Mouse (Mus musculus) splenic B cell, adult 2 months (primary cell): Measurements from ENCODE around the gene Brca1.
A peak's percentile ranks its signal among the peaks of the same experiment; 100 is the strongest.
"Not testable (repeated sequence)": the region's sequence is repeated elsewhere in the genome, so short reads cannot be mapped to it uniquely, and the experiment has no call there.

ENCODE experiments used
- DNase-seq: peaks from one replicate; pipeline ENCODE4 v3.0.0-alpha.2; 2011; ENCODE audit warnings: low read depth, low spot score
- H3K27me3 ChIP-seq: 2 replicates; pipeline ENCODE4 v1.6.1; 2012; ENCODE audit warnings: mild to moderate bottlenecking, low read length, moderate library complexity, mixed read lengths; ENCODE audit not compliant: control insufficient read depth, poor library complexity, insufficient read depth, severe bottlenecking
- H3K36me3 ChIP-seq: 2 replicates; pipeline ENCODE4 v1.6.1; 2012; ENCODE audit warnings: mild to moderate bottlenecking, low read length, moderate library complexity, mixed read lengths; ENCODE audit not compliant: control insufficient read depth, poor library complexity, insufficient read depth, severe bottlenecking

The Brca1 gene

DNA sequence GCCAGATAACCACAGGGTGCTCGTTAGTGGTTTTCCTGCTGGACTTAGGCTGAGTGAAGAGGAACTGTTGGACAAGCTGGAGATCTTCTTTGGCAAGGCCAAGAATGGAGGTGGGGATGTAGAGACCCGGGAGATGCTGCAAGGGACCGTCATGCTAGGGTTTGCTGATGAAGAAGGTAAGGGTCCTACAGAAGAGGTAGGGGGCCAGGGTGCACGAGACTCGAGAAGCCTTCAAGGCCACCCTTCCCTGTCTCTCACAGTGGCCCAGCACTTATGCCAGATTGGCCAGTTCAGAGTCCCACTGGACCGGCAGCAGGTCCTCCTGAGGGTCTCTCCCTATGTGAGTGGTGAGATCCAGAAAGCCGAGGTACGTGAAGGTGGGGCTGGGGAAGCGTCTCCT lies 94.1 kb downstream of the Brca1 start:
- no peaks in the 10 kb centered on the region for H3K27me3 ChIP-seq
- peaks cover 11% of the 10 kb centered on the region for H3K36me3 ChIP-seq
- no peak for DNase-seq

DNA sequence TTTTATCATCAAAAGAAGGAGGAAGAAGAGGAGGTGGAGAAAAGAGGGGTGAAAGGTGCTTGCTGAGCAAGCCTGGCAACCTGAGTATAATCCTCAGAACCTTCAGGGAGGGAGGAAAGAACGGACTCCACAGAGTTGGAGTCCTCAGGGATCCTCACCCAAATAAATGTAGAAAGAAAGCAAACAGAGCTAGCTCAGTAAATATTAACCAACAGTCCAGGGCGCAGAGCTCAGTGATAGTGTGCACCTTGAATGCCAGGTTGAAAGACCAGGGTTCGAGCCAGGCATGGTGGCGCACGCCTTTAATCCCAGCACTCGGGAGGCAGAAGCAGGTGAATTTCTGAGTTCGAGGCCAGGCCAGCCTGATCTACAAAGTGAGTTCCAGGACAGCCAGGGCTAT lies 96.1 kb downstream of the Brca1 start:
- no peak for DNase-seq
- Histone ChIP-seq H3K36me3 (peaks cover 10% of the 10 kb centered on the region), H3K27me3 (no peaks in the 10 kb centered on the region)

DNA sequence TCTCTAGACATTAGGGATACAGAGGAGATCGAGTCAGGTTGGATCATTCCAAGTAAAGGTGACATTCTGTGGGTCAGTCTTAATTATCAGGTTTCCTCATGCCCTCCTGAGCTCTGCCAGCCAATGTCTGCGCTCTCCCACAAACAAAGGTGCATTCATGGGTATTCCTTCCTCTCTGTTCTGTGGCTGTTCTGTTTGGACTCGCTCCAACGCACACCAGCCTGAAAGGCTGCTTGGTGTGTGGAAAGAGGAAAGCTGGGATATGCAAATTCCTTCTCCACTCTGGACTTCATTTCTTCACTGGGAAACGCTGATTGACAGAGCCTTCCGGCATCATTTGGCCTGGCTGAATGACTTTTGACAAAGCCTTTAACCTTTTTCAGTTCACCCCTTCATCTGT lies 97.1 kb downstream of the Brca1 start:
- DNase-seq, result no peak
- Histone ChIP-seq H3K36me3 (peaks cover 10% of the 10 kb centered on the region), H3K27me3 (no peaks in the 10 kb centered on the region)

DNA sequence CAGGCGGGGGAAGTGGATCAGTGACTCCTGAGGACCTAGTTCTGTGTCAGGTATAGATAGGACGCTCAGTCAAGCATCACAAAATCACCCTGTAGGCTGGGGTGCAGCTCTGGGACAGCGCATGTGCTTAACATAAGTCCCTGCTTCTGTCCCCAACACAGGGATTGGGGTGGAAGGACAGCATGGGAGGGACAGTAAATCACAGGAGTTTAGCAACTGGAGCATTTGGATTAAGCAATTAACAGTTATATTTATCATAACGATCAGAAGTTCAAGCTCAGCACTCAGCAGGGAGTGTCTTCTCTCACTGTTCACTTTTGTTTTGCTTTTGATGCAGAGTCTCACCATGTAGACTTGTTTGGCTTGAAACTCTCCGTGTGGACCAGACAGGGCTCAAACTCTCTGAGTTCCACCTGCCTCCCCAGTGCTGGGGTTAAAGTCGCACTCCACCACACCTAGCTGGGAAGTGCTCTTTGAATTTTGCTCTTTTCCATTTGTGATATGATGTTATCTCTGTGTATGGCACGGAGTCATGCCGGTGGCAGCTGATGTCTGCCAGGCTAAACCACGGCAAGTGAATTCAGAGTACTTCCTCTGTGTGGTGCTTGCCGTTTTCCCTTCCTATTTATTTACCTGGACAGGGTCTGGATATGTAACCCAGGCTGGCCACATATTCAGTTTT lies 99.5 kb downstream of the Brca1 start:
- Histone ChIP-seq H3K36me3 (peaks cover 5% of the 10 kb centered on the region), H3K27me3 (no peaks in the 10 kb centered on the region)
- no peak for DNase-seq

DNA sequence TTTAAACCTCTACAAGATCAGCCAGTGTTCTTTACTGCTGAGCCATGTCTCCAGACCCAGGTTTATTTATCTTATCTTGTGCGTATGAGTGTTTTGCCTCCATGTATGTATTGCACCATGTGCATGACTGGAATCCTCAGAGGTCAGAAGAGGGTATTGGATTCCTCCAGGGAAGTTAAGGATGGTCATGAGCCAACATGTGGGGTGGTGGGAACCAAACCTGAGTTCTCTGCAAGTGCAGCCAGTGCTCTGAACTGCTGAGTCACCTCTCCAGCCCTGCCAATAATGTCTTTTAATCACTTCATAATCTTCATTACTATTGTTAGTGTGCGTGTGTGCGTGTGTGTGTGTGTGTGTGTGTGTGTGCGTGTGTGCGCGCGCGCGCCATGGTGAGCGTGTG lies 100.2 kb downstream of the Brca1 start:
- peaks cover 3% of the 10 kb centered on the region for H3K36me3 ChIP-seq
- DNase-seq, result no peak

DNA sequence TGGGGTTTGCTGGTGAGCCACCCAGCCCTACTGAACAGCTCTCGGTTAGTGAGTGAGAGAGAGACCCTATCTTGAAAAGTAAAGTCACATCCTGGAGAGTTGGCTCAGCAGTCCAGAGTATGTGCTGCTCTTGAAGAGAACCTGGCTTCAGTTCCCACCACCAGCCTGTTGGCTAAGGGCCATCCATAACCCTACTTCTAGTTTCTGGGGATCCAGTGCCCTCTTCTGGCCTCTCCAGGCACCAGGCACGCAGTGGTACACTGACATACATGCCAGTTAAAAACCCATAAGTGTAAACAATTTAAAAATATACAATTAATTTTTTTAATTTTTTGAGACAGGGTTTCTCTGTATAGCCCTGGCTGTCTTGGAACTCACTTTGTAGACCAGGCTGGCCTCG lies 101.4 kb downstream of the Brca1 start:
- Histone ChIP-seq H3K27me3 (no peaks in the 10 kb centered on the region), H3K36me3 (peaks cover 3% of the 10 kb centered on the region)
- DNase-seq, result peak; percentile 58

More for the DNA sequence above, 100.2 kb downstream of the Brca1 start:
- H3K27me3 ChIP-seq, result no peaks in the 10 kb centered on the region

DNA sequence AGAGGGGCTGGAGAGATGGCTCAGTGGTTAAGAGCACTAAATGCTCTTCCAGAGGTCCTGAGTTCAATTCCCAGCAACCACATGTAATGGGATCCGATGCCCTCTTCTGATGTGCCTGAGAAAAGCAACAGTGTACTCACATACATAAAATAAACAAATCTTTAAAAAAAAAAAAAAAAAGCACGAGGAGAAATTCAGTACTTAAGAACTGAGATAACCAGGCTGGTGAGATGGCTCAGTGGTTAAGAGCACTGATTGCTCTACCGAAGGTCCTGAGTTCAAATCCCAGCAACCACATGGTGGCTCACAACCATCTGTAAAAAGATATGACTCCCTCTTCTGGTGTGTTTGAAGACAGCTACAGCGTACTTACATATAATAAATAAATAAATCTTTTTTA lies 102.2 kb downstream of the Brca1 start:
- not testable (repeated sequence) for H3K27me3 ChIP-seq, H3K36me3 ChIP-seq, DNase-seq

DNA sequence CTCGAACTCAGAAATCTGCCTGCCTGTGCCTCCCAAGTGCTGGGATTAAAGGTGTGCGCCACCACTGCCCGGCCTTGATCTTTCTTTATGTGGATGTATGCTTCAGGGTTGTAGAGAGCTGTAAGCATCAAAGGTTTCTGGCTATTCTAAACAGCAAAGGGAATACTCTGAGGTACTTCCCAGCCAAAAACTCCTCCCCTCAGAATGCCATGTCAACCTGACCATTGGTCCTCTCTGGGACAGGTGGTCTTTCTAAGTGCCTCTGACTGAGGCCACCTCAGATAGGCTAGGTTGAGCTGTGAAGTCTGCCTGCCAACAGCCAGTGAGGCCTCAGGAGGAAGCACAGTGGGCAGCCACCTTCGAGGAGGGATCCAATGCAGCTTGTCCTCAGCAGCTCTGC lies 102.9 kb downstream of the Brca1 start:
- Histone ChIP-seq H3K27me3 (no peaks in the 10 kb centered on the region), H3K36me3 (peaks cover 5% of the 10 kb centered on the region)
- DNase-seq, result peak; percentile 39

DNA sequence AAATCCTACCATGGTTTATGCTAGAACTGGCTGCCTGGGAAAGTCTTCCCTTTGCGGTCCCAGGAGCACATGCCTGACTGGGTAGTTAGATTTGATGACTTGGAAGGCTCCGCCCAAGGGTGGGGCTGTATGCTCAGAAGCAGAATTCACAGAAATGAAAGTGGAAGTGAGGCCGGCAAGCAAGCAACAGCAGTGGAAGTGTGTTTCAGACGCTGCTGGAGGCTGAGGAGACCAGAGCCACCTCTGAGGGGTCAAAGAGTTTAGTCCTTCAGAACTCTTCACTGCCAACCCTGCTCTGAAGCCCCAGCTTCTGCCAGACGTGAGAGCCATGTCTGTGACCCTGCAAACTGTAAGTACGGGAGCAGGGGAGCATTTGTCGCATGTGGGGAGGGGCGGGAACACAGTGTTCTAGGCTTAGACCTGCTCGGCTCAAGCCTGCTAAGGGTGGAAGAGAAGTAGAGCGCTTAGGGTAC lies 103.4 kb downstream of the Brca1 start, which contains the start of gene Ifi35:
Gene Ifi35, plus strand, starts transcription at position 134 of the 473 bp plus-strand sequence.
- Histone ChIP-seq H3K27me3 (no peaks in the 10 kb centered on the region), H3K36me3 (peaks cover 6% of the 10 kb centered on the region)
- peak; percentile 82 for DNase-seq

DNA sequence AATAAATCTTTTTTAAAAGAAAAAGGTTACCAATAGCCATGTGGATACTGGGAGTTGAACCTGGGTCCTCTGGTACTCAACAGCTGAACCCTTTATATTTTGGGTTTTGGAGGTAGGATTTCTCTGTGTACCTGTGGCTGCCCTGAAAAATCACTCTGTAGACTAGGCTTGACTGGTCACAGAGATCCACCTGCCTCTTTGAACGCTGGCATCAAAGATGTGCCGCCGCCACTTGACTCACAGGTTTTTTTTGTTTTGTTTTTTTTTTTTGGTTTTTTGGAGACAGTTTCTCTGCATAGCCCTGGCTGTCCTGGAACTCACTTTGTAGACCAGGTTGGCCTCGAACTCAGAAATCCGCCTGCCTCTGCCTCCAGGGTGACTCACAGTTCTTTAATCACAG lies 104.0 kb downstream of the Brca1 start:
- Histone ChIP-seq H3K27me3 (no peaks in the 10 kb centered on the region), H3K36me3 (peaks cover 6% of the 10 kb centered on the region)
- no peak for DNase-seq

DNA sequence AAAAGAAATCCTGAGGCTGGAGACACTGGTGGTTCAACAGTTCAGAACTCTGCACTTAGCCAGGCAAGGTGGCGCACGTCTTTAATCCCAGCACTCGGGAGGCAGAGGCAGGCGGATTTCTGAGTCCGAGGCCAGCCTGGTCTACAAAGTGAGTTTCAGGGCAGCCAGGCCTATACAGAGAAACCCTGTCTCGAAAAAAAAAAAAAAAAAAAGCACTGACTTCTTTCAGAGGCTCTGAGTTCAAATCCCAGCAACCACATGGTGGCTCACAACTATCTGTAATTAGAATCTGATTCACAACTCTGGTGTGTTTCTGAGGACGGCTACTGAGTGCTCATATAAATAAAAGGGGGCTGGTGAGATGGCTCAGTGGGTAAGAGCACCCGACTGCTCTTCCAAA lies 104.9 kb downstream of the Brca1 start:
- H3K36me3 ChIP-seq, DNase-seq, H3K27me3 ChIP-seq: not testable (repeated sequence)

DNA sequence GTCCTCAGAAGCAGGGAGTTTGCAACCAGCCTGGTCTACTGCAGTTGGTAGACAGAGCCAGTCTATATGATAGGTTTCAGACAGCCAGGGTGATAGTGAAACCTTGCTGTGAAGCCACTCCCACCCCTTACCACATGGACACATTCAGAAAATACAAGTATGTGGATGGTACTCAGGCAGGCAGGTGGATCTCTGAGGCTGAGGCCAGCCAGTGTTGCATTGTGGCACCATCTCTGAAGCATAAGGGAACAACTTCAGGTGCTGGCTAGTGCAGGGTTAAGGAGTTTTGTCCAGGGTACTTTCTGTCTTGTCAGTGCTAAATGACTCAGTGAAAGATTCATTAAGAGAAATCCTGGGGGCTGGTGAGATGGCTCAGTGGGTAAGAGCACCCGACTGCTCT lies 105.4 kb downstream of the Brca1 start:
- DNase-seq, result no peak
- H3K27me3 ChIP-seq, result no peaks in the 10 kb centered on the region
- H3K36me3 ChIP-seq, result peaks cover 6% of the 10 kb centered on the region

DNA sequence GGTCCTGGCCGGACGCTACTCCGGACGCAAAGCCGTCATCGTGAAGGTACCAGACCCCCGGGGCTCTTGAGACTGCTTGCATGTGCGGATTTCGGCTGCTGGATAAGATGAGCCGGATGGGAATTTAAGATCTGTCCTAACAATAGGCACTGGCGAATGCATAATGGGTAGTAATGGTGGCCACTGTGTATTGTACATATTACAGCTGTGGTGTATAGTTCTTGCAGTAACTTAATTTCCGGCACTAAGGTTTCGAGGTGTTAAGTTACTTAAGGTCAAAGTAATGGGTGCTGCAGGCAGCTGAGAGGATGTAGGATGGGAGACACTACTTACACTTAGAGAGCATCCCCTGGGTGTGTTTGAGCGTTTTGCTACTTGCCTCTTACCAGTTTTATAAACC lies 109.0 kb downstream of the Brca1 start:
- Histone ChIP-seq H3K36me3 (peaks cover 4% of the 10 kb centered on the region), H3K27me3 (no peaks in the 10 kb centered on the region)
- DNase-seq, result no peak

DNA sequence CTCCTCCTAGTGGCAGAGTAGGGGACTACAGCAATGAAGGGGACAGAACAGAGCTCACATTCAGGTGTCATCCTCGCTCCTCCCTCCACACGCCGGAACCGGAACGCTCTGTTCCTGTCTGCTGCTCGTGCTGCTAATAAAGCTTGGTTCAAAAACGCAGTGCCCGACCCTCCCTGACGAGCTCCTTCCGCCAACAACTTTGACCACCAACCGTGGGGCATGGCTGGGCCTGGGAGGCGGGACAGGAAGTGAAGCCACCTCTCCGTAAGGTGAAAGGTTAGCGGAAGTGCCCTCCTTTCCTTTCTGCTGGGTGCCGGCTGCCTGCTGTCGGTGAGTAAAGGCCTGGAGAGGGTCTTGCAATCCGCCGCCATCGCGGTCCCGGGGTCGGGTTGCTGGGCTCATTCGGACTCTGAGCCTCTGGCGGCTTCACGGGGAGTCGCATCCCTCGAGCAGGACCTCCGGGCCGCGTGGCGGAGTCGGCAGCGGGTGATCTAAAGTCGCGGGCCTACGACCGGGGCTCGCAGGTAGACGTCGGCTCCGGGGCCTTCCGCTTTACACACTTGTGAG lies 109.5 kb downstream of the Brca1 start, which contains the start of gene Rpl27:
Gene Rpl27, plus strand, starts transcription at position 172 of the 567 bp plus-strand sequence.
- Histone ChIP-seq H3K27me3 (no peaks in the 10 kb centered on the region), H3K36me3 (peaks cover 4% of the 10 kb centered on the region)
- peak; percentile 100 for DNase-seq

DNA sequence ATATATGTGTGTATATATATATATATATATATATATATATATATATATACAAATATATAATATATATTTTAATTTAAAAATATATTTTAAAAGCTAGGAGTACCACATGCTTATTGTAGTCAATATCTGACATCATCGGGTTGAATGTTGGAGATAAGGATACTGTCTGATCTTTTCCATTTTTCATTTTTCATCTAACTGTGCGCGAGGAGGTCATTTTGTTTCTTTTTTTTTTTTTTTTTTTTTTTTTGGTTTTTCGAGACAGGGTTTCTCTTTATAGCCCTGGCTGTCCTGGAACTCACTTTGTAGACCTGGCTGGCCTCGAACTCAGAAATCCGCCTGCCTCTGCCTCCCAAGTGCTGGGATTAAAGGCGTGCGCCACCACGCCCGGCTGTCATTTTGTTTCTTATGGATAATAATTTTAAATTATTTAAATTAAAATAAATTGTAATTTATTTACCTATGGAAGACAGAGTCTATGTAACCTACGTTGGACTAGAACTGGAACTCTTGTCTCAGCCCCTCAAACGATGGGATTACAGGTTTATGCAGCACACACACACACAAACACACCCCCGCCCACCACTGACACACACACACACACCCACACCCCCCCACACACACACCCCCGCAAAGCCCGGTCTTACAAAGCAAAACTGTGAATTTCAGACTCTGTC lies 110.2 kb downstream of the Brca1 start:
- not testable (repeated sequence) for H3K36me3 ChIP-seq, H3K27me3 ChIP-seq, DNase-seq
